Mouse (Mus musculus): ENCODE results near the gene Tom1l2.

Gene Tom1l2

DNA sequence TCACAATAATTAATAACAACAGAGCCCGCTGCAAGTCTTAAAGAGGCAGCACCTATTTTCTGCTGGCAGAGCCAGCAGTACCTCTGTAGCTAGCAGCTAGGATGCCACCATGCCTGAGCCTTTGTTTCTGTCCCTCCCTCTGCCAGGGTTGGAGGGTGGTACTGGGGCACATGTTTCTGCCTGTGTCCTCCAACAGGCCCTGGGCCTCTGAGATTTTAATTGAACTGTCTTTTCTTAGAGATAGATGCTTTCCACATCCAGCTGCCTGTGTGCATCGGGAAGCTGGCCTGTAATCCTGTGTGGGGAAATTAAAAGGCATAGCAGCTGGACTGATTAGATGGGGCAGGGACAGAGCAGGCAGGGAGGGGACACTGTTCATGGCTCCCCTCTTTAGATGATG, 170.0 kb downstream of the Tom1l2 start:
- no peak for DNase-seq (ENCODE audit: extremely low spot score, low read depth, low spot score)

DNA sequence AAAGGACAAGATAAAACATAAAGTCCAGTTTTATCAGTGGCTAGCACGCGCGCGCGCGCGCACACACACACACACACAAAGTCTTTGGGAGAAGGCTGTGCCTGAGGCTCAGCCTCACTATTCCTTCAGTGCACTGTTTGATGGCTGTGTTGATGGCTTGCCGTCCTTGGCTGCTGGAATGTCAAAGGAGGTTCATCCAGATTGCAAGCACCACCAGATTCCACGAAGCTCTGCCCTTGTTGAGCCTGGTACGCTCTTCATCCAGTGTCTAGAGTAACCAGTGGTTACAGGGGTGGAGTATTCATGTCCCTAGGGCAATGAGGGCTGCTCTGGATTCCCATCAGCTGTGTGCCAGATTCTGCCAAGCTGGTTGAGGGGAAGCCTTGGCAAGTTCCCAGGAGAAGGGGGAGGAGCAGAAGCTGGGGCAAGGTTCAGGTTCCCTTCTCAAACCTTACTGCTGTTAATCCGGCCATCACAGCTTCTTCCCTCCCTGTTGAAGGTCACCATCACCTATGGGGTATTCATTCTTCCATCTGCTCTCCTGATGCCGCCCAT, 170.5 kb downstream of the Tom1l2 start:
- no peak for DNase-seq (ENCODE audit: extremely low spot score, low read depth, low spot score)

DNA sequence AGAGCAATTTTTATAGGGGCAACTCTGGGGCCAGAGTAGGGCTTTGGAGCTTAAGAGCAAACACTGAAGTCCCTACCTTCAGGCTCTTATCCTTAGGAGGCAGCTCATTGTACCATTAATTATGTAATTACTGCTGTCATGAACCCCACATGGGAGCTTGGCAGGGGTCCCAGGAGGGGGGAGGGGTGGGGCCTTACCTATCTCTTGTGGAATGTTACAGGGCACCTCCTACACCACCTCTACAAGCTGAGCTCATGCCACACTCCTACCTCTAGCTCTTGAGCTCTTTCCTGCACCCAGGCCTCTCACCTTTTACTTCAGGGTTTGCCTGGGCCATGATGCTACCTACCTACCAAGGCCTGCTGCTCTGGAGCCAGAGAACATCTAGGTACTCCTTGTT, 174.2 kb downstream of the Tom1l2 start:
- no peak for DNase-seq (ENCODE audit: extremely low spot score, low read depth, low spot score)

DNA sequence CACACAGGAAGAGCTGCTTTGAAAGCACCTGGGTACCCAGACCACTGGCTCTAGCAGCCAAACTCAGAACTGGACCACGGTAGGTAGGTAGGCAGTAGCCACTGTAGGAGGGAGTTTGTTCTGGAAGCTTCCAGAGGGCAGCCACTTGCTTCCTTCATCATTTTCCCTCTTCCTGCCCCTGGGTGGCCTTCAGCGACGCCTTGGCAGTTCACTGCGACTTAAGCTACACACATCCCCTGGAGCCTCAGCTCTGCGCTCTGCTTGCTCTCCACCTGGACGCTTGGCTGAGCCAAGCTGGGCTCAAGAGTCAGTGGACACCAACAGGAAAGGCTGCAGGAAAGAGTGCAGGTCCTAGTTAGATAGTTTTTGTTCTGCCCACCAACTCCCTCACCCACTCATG, 174.7 kb downstream of the Tom1l2 start:
- no peak for DNase-seq (ENCODE audit: extremely low spot score, low read depth, low spot score)

DNA sequence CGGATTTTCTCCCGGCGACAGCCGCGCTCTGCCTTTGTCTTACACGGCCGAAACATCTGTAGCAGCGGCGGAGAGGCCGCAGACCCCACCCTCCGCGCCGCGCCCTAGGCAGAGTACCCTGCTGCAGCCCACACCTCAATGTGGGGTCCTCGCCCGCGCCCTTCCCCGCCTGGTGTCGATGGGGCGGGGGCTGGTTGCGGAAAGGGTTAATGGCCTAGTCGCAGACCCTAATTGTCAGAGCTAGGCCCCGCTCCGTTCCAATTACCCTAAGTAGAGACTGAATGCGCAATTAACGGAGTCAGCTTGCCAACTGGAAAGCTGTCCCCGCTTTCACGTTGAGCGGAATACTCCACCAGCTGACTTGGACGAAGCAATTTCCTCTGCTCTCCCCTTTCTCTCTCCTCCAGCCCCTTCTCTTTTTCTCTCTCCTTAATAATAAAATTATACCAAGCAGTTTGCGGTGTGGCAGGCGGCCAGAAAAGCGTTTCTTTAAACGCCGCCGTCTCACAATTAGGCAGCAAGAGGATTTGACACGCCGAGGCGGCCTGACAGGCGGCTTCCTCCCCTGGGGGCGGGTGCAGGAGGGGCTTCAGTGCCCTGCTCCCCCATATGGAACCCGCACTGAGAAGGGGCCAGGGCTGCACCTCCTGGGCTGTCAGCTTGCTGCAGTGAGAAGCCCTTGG, 175.6 kb downstream of the Tom1l2 start:
- DNase-seq (ENCODE audit: extremely low spot score, low read depth, low spot score) = peak; percentile 26
